Mouse (Mus musculus) heart, postnatal 0 days (tissue): ENCODE data around the gene Olfr876.

Experiments used
- CTCF ChIP-seq: IDR thresholded peaks from 2 replicates; pipeline ENCODE4 v1.5.1; 2016; ENCODE audit warnings: antibody characterized with exemption, control low read depth, low read depth
- EP300 ChIP-seq: IDR thresholded peaks from 2 replicates; pipeline ENCODE4 v1.6.1; 2016; ENCODE audit warnings: antibody characterized with exemption, low read depth

- TF ChIP-seq CTCF (no peak), EP300 (no peak)
Observed at GRCm38 (mm10) chr9:37802055-37802454, 776 bp upstream of the Olfr876 start.
